1 mouse cellular context compared by ENCODE assay signal in genomic region chr19:53310348-53310747, GRCm38 (mm10).
A peak's percentile ranks its signal among the peaks of the same experiment; 100 is the strongest.
TF ChIP-seq lines count a peak whose summit lies in the region.

TSS of gene Mxi1 (plus strand) at chr19:53310518.

TF ChIP-seq in MEL, 35 proteins besides CTCF, POLR2A, EP300 and RAD21 (continued from another document):
- TF ChIP-seq GATA1 (IDR thresholded peaks at IDR 0.05; ENCODE audit: low read depth, low read length) (peak; percentile 11; the same call in 1 of the 2 replicates), CHD1 (IDR thresholded peaks at IDR 0.05; ENCODE audit: low read depth, low read length) (0 out of 2 replicates have a peak, but pooled peaks have one; percentile 44), GABPA (IDR thresholded peaks at IDR 0.05; ENCODE audit: low read depth, low read length) (no peak), ETS1 (IDR thresholded peaks at IDR 0.05; ENCODE audit: low read depth, low read length) (peak; percentile 83), POLR2AphosphoS2 (IDR thresholded peaks at IDR 0.05; ENCODE audit: low read length) (peak; percentile 74; the same call in 1 of the 2 replicates), ZMIZ1 (IDR thresholded peaks at IDR 0.05; ENCODE audit: low read depth, low read length) (peak; percentile 96), POLR2AphosphoS5 (IDR thresholded peaks at IDR 0.05; ENCODE audit: borderline replicate concordance, low read depth, low read length) (0 out of 2 replicates have a peak, but pooled peaks have one; percentile 25), TBP (IDR thresholded peaks at IDR 0.05; ENCODE audit: low read depth, low read length) (peak; percentile 80), E2F4 (IDR thresholded peaks at IDR 0.05; ENCODE audit: borderline replicate concordance, low read depth, low read length) (no peak)
